Mouse (Mus musculus) heart, adult 18-20 months (tissue): ENCODE results near the gene Snd1. TPM values are rescaled to one million over a fixed set of nuclear protein-coding genes. Genes with fewer than 3 reads are reported as not detected.

Source experiments
- DNase-seq, 2 experiments: peaks; one replicate each; pipeline ENCODE4 v3.0.0; 2021 to 2022; ENCODE audit warnings: mixed read lengths in 1 of 2
- total RNA-seq, 2 experiments: library from RNA; stranded (reverse); gene quantifications; 2 replicates each; pipeline ENCODE4 v1.2.3; 2021

Snd1 gene
- total RNA-seq, 2 experiments from 2014 or later, result 68.7 to 73.5 TPM

DNA sequence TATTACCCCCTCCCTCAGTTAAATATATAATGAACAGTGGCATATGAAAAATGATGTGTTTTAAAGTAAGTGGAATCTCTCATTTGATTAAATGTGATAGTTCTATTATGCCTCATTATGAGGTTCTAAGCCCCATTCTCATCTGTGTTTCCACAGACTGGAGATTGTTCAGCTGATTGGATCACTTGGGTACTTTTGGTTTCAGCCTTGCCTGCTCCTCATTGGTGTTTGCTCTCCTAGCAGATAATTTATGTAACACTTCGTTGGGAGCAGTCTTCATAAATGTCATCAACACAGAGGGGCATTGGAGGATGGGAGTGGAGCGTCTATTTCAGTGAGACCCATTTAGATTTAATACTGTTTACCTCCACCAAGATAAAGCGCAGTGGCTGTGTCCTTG is 118.8 kb downstream of the Snd1 start:
- DNase-seq, result no peak

DNA sequence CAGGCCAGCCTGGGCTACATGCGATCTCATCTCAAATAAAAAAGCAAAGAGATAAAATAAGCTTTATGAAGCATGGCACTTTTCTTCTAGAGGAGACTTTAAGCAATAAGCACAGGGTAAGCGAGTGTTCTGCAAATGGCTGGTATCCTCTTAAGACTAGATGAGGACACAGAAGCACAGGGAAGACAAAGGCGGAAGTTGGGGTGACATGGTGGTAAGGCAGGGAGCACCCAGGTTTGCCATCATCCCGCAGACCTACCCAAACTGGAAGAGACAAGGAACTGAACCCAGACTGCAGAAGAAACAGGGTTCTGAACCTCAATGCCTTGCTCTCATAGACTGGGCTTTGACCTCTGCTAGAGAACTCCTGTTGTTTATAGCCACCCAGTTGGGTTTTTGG is 119.8 kb downstream of the Snd1 start:
- no peak for DNase-seq

DNA sequence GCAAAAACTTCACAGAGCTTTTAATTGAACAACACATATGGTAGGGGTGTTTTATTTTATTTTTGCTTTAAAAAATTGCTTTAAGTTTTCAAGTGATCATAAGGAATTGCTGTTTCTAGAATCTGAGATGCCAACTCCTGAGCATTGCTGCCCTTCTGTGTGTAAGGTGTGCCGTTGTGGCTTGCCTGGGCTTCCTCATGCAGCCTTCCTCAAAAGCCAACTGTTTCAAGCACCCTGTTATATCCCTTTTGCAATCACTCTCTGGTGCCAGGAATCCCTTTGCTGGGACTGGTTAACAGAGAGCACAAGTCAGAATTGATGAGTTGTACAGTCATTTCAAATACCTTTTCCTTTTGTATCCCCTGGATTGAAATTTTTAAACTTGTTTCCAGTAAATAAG is 120.3 kb downstream of the Snd1 start:
- no peak for DNase-seq

DNA sequence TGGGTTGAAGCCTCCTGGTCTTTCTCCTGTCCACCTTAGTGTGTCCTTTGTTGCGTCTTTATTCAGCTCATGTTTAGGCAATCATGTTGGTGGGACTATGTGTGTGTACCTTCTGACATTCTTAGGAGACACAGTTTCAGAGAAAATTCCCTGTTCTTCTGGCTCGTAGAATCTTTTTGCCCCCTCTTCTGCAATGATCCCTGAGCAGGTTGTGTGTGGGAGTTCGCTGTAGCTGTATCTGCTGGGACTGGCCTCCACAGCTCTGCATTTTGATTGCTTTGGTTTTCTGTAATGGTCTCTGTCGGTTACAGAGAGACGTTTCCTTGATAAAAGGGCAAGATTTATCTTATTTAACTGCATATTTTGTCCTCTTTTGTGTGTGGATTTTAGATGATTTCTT is 122.3 kb downstream of the Snd1 start:
- no peak for DNase-seq

DNA sequence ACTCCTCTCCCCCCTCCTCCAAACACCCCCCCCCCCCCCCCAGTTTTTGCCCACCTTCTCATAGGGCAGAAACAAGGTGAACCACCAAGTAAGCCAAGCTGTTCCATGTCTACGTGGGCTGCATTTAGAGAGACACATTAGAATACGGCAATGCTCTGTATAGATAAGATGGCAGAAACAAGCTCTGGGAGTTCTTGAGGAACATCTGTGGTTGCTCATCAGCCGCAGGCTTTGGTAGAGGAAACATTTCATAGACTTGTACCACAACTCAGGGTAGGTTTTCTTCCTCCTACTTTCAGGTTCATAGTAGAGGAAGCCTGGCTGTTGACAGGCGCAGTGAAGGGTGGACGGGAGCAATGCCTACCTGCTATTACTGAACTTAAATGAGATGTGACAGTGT is 124.2 kb downstream of the Snd1 start:
- no peak for DNase-seq

DNA sequence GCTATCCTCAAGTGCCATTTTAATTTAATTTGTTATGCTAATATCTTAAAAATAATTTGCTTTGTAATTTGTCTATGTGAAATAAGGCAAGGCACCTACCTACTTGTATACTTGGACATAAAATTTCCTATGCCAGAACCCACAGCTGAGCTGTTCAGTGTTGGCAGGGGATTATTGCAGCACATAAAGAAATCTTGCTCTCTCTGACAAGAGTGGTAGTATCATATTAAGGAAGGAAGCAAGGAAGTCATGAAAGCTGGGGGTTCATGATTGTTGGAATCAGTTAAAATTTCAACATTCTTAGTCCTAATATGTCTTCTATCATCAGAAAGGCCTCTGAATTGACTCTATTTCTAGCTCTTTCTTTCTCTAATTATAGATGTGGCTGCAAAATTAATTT is 125.5 kb downstream of the Snd1 start:
- DNase-seq, result no peak

DNA sequence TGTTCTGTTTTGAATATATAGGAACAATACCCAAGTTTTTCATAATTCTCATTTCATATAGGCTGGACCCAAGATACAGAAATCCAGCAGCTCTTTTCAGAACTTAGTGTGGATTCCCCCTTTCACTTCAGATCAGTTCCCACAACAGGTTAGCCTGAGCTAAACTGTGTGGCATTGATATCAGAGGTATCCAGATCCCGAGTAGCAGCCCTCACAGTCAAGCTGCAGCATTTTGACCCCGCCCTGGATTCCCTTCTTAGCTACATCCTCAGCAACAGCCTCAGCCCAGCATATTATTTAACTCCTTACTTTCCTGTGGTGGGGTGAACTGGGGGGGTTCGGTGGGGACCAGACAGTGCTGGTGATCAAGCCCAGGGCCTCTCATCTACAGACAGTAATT is 128.5 kb downstream of the Snd1 start:
- DNase-seq, result no peak

DNA sequence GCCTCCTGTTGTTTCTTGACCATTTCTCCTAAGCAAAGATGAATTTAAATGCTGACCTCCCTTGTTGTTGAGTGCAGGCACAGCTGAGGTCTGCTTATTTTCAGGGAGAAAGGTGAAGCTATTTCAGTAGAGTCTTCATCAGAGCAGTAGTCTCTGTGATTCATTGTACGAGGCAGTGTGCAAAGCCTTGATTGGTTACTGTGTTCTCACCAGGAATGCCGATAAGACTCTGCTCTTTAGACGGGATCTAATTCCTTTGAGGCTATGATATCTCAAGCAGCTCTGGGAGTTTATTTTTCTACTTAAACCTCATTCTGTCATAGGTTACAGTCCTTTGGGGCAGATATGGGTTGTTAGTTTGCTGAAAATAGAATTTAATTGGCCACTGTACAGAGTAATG is 128.9 kb downstream of the Snd1 start:
- DNase-seq, result no peak

DNA sequence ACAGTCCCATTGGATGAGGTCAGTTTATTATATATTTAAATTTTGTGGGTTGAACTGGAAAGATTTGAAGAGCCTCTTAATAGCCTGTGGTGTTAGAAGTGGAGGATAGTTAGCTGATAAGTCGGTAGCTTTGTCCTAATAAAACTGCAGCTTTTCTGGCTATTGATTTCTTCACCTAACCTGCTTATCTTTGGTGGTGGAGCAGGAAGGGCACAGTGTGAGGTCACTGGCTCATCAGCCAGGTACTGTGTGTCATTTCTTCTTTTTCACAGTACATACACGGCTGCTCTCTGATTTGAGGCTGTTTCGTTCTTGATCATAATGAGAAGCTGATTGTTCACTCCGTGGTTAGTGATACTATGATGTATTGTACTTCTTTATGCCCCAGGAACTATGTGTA is 134.4 kb downstream of the Snd1 start:
- DNase-seq, result no peak

DNA sequence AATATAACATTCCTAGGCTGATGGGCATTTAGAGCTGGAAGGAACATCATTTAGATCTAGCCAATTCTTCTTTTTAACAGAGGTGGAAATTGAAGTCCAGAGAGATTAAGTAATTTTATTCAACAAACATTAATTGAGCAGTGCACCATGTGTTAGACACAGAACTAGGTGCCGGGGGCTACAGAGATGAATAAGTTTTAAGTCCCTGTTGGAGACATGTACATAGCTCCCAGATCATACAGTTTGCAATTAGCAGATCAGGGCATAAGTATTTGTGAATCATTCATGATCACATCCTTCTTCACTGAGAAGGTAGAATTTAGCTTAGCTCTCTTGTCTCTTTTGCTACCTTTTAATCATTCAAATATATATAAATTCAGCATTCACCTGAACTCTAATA is 135.2 kb downstream of the Snd1 start:
- DNase-seq, result no peak

DNA sequence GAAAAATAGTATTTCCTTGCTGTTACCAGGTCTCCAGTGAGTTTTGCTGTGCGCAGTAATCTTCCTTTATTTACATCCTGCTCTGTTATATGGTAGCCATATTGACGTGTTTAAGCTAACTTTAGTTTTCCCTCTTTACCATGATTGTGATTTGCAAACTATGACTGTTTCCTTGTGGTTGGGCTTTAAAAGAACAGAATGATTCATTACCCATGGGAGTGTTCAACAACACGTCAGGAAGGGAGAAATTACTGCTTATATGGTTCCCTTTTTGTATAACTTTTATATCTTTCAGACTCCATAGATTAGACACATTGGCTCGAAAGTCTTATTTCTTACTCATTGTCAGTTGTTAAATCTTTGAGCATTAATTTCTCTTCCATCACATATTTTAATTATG is 138.5 kb downstream of the Snd1 start:
- DNase-seq, result no peak

DNA sequence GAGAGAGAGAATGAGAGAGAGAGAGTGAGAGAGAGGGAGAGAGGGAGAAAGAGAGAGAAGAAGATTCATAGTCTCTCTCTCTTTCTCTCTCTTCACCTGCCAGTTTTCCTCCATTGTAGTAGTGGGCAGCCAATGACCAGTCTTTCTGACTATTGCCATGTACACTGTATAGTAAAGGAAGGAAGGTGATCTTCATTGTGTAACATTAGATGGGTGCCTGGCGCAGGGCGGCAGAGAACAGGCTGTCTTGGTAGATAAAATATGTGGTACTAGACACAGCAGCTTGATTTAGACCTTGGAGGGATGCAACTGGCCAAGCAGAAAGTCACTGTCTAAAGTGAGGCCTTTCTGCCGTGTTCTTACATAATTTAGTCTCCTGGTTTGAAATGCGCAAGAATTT is 139.9 kb downstream of the Snd1 start:
- DNase-seq, result peak in 1 of 2 experiments; percentile 16

DNA sequence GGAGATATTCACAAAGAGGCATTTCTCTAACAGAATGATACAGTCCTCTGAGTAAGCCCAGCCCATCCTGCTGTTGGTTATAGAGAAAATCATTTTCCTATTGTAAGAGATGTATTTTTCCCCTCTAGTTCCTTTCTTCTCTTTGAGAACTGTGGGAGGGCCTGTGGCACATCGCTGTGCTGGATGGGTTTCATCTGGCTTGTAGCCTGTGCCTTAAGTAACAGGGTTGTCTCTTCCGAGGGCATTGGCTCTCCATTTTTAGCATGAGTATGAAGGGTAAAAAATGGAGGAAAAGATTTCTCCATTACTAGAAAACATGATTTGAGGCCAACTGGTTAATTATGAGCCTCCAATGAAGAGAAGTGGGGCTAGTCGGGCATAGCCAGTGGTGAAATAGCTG is 140.5 kb downstream of the Snd1 start:
- no peak for DNase-seq

DNA sequence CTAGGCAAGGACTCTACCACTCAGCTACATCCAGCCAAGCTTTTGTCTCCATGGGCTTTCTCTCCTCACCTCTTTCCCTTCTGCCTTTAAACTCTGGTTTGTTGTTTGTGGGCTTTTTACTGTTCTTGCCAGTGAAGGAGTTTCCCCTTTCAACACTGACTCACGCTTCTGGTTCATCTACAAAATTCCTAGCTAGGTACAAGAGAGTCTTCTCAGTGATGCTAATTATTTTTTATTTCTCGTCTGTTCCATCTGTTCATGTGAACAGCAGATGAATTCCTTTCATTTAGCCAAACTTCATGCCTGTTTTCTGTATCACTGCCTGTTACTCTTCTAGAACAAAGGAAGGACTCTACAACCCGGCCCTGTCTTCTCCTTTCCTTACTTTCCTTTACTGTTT is 141.0 kb downstream of the Snd1 start:
- no peak for DNase-seq

DNA sequence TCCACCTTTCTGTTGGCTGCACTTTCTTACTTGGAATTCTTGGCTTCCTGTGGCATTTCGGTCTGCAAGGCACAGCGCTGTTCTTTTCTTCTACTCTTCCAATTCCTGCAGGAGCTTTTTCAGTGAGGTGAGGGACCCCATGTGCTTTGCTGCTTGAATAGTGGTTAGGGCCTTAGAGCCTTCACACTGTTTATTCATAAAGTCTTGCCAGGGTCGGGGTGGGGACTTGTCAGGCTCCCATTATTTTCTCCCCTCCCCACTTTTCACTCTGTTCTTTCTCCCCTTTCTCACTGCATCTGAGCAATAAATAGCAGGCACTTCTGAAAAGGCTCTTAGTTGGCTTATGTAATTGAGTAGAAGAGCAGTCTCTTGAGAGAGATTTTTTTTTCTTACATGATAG is 143.4 kb downstream of the Snd1 start:
- no peak for DNase-seq

DNA sequence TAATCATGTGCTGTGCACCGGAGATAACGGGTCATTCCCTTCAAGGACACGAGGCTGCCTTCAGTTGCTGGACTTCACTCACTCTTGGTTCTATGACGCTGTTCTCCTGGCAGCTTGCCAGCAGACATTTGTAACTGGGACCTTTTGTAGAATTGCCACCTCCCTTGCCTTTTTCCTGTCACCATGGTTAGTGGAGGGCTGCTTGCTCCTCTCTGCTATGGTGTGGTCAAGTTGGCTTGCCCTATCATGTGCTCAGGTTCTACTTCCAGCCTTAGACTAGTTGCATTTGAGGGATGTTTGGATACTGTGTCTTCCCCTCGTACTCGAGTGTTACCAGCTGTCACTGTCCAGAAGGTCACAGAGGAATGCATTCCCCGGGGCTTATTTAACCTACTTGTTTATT is 143.8 kb downstream of the Snd1 start:
- peak; percentile 63 to 86 for DNase-seq

DNA sequence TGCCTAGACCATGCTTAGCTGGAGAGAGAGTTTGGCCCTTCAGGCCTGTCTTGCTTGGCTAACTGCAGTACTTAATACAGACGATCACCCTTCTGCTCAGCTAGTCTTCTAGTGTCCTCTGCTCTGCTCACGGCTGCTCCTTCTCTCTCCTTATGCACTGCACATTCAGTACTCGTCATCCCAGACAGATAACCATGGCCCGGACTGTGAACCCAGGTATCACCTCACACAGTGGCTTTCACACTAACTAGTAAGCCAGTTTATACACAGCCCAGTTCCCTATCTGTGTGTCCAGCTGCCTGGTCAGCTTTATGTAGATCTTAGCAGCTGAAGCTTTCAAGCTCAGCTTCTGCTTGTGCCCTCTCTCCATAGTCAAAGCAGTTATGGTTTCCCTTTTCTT is 146.5 kb downstream of the Snd1 start:
- no peak for DNase-seq

DNA sequence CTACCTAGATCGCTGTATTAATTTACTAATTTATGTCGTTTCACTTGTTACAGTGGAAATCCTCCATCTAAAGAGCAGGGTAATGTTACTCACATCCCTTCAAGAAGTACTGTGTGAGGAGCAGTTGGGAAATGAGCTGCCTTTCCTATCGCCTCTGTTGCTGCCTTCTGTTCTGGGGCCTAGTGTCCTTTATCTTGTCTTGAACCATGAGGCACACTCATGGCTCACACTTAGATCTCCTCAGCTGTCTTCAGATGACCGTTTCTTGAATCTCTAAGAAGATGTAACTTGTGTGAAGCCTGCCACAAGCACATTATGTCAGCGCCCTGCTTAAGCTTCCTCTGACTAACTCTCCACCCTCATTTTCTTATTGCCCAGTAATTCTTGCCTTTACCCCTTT is 147.0 kb downstream of the Snd1 start:
- DNase-seq, result no peak

DNA sequence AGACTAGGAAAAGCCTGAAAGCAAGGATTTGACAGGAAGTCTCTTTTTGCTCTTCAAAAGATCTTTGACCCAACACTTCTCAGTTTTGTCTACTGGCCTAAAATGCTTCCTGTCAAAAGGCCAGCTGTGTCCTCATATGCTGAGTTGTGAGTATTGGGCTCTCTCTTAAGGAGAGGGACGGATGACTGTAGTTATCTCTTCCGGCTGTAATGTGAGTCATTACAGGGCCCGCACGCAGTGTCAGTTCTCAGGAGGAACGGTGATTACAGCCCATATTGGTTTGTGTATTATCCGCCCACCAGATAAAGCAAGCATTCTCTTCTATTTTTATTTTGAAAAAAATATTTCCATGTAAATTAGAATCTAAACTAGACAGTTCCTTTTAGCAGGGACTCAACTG is 147.6 kb downstream of the Snd1 start:
- DNase-seq, result peak; percentile 63 to 75

DNA sequence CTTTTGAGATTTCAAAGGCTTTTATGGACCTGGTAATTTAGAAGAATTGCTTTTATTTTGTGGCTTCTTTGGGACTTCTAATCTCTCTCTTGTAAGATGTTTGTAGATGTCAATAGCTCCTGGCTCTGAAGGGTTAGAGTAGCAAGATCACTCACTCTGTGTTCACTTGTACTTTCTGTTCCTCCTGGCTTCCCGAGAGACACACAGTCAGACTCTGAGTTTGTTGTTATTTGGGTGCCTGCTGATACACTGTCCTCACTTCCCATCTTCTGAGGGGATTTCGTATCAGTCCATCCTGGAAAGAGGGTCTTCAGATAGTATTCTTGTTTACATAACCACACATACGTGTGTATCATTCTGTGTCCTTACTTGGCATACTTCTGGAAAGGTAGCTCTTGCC is 148.0 kb downstream of the Snd1 start:
- DNase-seq, result no peak

DNA sequence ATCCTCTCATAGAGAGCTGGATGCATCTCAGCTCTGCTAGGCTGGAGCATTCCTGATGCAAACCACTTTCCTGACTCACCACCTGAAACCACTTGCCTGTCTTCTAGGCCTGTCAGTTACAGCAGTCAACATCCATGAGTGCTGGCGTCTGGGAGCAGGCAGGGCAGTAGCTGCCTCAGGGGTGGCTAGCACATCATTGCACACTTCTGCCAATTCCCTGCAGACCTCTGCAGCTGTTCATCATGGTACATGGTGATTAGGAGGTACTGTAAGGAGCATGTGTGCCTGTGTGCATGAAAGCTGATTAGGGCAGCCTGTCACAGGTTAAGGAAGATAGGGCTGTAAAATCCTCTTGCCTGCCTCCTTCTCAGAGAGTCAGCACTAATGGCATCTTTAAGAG is 153.5 kb downstream of the Snd1 start:
- DNase-seq, result no peak

DNA sequence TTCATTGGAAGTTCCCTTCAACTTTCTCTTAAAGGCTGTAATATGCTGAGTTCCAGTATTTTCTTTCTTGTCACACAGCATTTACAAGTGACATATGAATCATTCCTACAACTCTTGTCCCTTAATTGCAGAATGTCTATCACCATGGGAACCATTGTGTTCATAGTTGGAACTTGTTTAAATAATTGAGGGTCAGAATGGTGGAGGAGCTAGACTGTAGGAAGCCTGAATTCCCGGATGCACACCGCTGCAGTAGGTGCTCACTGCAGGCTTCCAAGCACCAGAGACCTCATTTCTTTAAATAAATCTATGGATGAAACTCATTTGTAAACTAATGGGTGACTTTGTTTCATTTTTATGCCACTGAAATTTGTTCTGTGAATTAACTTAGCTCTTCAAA is 154.9 kb downstream of the Snd1 start:
- no peak for DNase-seq

DNA sequence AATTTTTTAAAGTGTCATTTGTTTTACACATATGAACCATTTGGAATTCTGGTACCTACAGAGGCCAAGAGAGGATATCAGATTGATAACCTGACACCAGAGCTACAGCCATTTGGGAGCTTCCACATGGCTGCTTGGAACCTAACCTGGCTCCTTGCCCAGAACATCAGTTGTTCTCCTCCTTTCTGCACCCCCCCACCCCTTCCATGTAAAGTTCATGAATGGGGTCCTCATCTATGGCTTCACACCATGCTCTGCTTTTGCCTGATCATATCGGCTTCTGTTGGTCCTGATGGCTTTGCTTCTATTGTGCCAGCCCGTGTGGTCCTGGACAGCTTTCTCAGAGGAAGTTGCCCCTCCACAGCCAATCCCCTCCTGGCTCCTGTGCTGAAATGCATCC is 156.0 kb downstream of the Snd1 start:
- no peak for DNase-seq

DNA sequence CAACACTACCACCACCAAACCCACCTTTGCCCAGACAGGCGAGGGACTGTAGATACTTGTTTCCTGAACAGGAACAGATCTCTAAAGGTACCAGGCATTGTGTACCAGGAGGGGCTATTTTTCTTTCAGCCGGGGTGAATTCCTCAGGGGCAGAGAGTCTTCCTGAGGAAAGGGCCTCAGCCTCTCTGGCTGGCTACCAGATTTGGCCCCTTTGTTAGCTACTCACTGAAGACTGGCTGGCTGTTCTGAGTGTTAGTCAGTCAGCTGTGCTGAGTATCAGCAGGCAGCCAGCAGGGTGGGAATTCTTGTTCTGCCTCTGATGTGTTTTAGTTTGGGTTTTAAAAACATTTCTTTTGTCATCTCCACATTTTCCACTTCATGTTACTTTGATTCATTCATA is 158.2 kb downstream of the Snd1 start:
- DNase-seq, result peak in 1 of 2 experiments; percentile 8

DNA sequence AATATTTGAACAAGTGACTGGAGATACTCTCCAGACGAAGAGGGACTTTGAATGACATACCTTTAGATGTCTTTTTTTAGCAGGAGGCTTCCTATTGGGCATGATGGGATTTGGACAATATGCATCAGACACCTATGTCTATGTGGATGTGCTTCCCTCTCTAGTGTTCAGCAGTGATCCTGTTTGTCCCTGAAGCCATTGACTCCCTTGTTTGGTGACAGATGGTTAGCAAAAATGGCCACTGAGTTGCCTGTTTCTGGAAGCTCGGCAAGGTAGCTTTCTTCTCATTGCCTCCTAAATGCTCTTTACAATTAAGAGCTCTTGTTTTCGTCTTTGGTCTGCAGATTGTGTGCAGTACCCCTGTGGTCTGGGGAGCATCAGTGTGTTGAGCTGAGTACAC is 158.7 kb downstream of the Snd1 start:
- DNase-seq, result no peak

DNA sequence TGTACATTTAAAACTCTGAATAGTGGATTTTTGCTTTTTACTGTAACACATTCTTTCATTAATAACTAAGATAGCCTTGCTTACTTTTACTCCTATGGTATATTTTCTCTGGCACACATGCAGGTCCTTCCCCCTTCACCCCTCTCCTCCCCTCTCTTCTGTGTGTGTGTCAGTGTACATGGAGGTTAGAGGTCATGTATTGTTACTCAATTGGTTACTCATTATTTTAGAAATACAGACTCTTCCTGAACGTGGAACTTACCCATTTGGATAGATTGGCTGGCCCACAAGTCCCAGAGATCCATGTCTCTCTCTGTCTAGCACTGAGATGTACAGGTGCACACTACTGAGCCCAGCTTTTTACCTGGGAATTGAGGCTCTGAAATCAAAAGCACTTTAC is 160.2 kb downstream of the Snd1 start:
- DNase-seq, result no peak
